Mouse (Mus musculus) CH12.LX (cell line): ENCODE data around the gene Pip5k1b. TPM values are rescaled to one million over a fixed set of nuclear protein-coding genes. Genes with fewer than 3 reads are reported as not detected.
A peak's percentile ranks its signal among the peaks of the same experiment; 100 is the strongest.

ENCODE experiments used
- DNase-seq: peaks from one replicate; pipeline ENCODE4 v3.0.0-alpha.2; 2013; ENCODE audit errors: extremely low read depth
- H3K27ac ChIP-seq: 2 replicates; pipeline ENCODE4 v1.5.1; 2012; ENCODE audit warnings: low read depth, mild to moderate bottlenecking, control low read depth, moderate library complexity; ENCODE audit not compliant: insufficient read depth
- H3K27me3 ChIP-seq: replicated peaks from 2 replicates; pipeline ENCODE3; 2012; ENCODE audit warnings: inconsistent platforms
- H3K36me3 ChIP-seq, 2 experiments: replicated peaks in 1 of 2; 2 replicates each; pipeline versions ENCODE3 to v1.6.1; 2012; ENCODE audit warnings: inconsistent platforms in 1 of 2, low read length in 1 of 2, mild to moderate bottlenecking in 1 of 2, mixed read lengths in 1 of 2, moderate library complexity in 1 of 2; ENCODE audit not compliant: control insufficient read depth in 1 of 2, insufficient read depth in 1 of 2
- H3K4me1 ChIP-seq, 2 experiments: 2 replicates each; pipeline ENCODE4 v1.6.1; 2012; ENCODE audit warnings: inconsistent platforms in 1 of 2, moderate library complexity in 1 of 2; ENCODE audit not compliant: insufficient read depth in 2 of 2, control insufficient read depth in 1 of 2
- H3K4me2 ChIP-seq: 2 replicates; pipeline ENCODE4 v1.6.1; 2012; ENCODE audit warnings: low read depth, mild to moderate bottlenecking, control low read depth; ENCODE audit not compliant: poor library complexity, insufficient read depth, severe bottlenecking
- H3K4me3 ChIP-seq, 3 experiments: fragments of 150-350 bp in 1 of 3; sonication (generic) in 1 of 3; replicated peaks in 1 of 3; 2 replicates each; pipeline versions ENCODE3 to v1.5.1; 2011 to 2012; ENCODE audit warnings: low read depth in 2 of 3, low read length in 2 of 3, mild to moderate bottlenecking in 2 of 3, moderate library complexity in 2 of 3, control low read depth in 1 of 3, improper control_type of control experiment in 1 of 3, inconsistent platforms in 1 of 3, mixed read lengths in 1 of 3; ENCODE audit not compliant: poor library complexity in 1 of 3
- H3K79me2 ChIP-seq: replicated peaks from 2 replicates; pipeline ENCODE4 v1.6.1; 2012; ENCODE audit warnings: mild to moderate bottlenecking, moderate library complexity; ENCODE audit not compliant: control insufficient read depth, poor library complexity, insufficient read depth, severe bottlenecking; ENCODE audit errors: extremely low read depth
- H3K9ac ChIP-seq: 2 replicates; pipeline ENCODE4 v1.6.1; 2012; ENCODE audit warnings: low read depth, mild to moderate bottlenecking, control low read depth, moderate library complexity; ENCODE audit not compliant: insufficient read depth
- H3K9me3 ChIP-seq: replicated peaks from 2 replicates; pipeline ENCODE3; 2012; ENCODE audit warnings: low read length, inconsistent platforms, mixed read lengths
- BHLHE40 ChIP-seq: IDR thresholded peaks from 2 replicates; pipeline ENCODE4 v1.6.1; 2011; ENCODE audit warnings: mild to moderate bottlenecking, low read depth, low read length, improper control_type of control experiment
- E2F4 ChIP-seq: IDR thresholded peaks from 2 replicates; pipeline ENCODE4 v1.6.1; 2011; ENCODE audit warnings: low read depth, low read length, improper control_type of control experiment; ENCODE audit not compliant: insufficient replicate concordance
- ELF1 ChIP-seq: IDR thresholded peaks from 2 replicates; pipeline ENCODE4 v1.6.1; 2014; ENCODE audit warnings: low read depth, mild to moderate bottlenecking, inconsistent platforms, low read length, improper control_type of control experiment
- EP300 ChIP-seq: IDR thresholded peaks from 2 replicates; pipeline ENCODE4 v1.6.1; 2011; ENCODE audit warnings: low read length, improper control_type of control experiment
- ETS1 ChIP-seq: conservative IDR thresholded peaks from 2 replicates; pipeline ENCODE4 v1.6.1; 2012; ENCODE audit warnings: low read depth, mild to moderate bottlenecking, inconsistent platforms, low read length, improper control_type of control experiment, moderate library complexity
- GABPA ChIP-seq: IDR thresholded peaks from 2 replicates; pipeline ENCODE4 v1.6.1; 2012; ENCODE audit warnings: low read depth, low read length, improper control_type of control experiment, inconsistent platforms; ENCODE audit not compliant: insufficient replicate concordance
- IRF4 ChIP-seq: IDR thresholded peaks from 2 replicates; pipeline ENCODE4 v1.6.1; 2014; ENCODE audit warnings: low read depth, mild to moderate bottlenecking, inconsistent platforms, low read length, improper control_type of control experiment
- JUN ChIP-seq: IDR thresholded peaks from 2 replicates; pipeline ENCODE4 v1.6.1; 2011; ENCODE audit warnings: low read depth, mild to moderate bottlenecking, low read length, improper control_type of control experiment, moderate library complexity; ENCODE audit not compliant: insufficient read depth
- JUND ChIP-seq: conservative IDR thresholded peaks from 2 replicates; pipeline ENCODE4 v1.6.1; 2011; ENCODE audit warnings: low read depth, low read length, improper control_type of control experiment
- KAT2A ChIP-seq: IDR thresholded peaks from 2 replicates; pipeline ENCODE4 v1.6.1; 2012; ENCODE audit warnings: low read length, improper control_type of control experiment, inconsistent platforms; ENCODE audit not compliant: insufficient replicate concordance
- MAFK ChIP-seq: IDR thresholded peaks from 2 replicates; pipeline ENCODE4 v1.6.1; 2011; ENCODE audit warnings: low read length, improper control_type of control experiment; ENCODE audit not compliant: insufficient replicate concordance
- MAZ ChIP-seq: IDR thresholded peaks from 2 replicates; pipeline ENCODE4 v1.6.1; 2012; ENCODE audit warnings: low read depth, mild to moderate bottlenecking, inconsistent platforms, low read length, improper control_type of control experiment, moderate library complexity
- MEF2A ChIP-seq: IDR thresholded peaks from 2 replicates; pipeline ENCODE4 v1.6.1; 2014; ENCODE audit warnings: low read depth, mild to moderate bottlenecking, inconsistent platforms, low read length, improper control_type of control experiment, borderline replicate concordance
- MXI1 ChIP-seq: IDR thresholded peaks from 2 replicates; pipeline ENCODE4 v1.6.1; 2011; ENCODE audit warnings: mild to moderate bottlenecking, low read depth, low read length, improper control_type of control experiment
- MYC ChIP-seq: IDR thresholded peaks from 2 replicates; pipeline ENCODE4 v1.6.1; 2011; ENCODE audit warnings: low read depth, mild to moderate bottlenecking, improper control_type of control experiment, low read length
- NELFE ChIP-seq: IDR thresholded peaks from 2 replicates; pipeline ENCODE4 v1.6.1; 2011; ENCODE audit warnings: low read depth, low read length, improper control_type of control experiment
- NRF1 ChIP-seq: IDR thresholded peaks from 2 replicates; pipeline ENCODE4 v1.6.1; 2014; ENCODE audit warnings: low read depth, mild to moderate bottlenecking, inconsistent platforms, low read length, improper control_type of control experiment, moderate library complexity
- POLR2A ChIP-seq: IDR thresholded peaks from 2 replicates; pipeline ENCODE4 v1.6.1; 2011; ENCODE audit warnings: low read depth, mild to moderate bottlenecking, improper control_type of control experiment, low read length
- RCOR1 ChIP-seq: conservative IDR thresholded peaks from 2 replicates; pipeline ENCODE4 v1.6.1; 2012; ENCODE audit warnings: low read depth, mild to moderate bottlenecking, inconsistent platforms, low read length, improper control_type of control experiment
- SMC3 ChIP-seq: IDR thresholded peaks from 2 replicates; pipeline ENCODE4 v1.6.1; 2011; ENCODE audit warnings: low read depth, low read length, improper control_type of control experiment
- TBP ChIP-seq: conservative IDR thresholded peaks from 2 replicates; pipeline ENCODE4 v1.6.1; 2011; ENCODE audit warnings: low read depth, low read length, improper control_type of control experiment
- TCF12 ChIP-seq: IDR thresholded peaks from 2 replicates; pipeline ENCODE4 v1.6.1; 2014; ENCODE audit warnings: low read depth, mild to moderate bottlenecking, inconsistent platforms, low read length, improper control_type of control experiment
- UBTF ChIP-seq: IDR thresholded peaks from 2 replicates; pipeline ENCODE4 v1.6.1; 2012; ENCODE audit warnings: low read depth, mild to moderate bottlenecking, inconsistent platforms, low read length, improper control_type of control experiment, moderate library complexity
- USF1 ChIP-seq: IDR thresholded peaks from 2 replicates; pipeline ENCODE4 v1.6.1; 2014; ENCODE audit warnings: low read depth, mild to moderate bottlenecking, inconsistent platforms, low read length, improper control_type of control experiment
- USF2 ChIP-seq: conservative IDR thresholded peaks from 2 replicates; pipeline ENCODE4 v1.6.1; 2011; ENCODE audit warnings: low read depth, low read length, improper control_type of control experiment
- ZC3H11A ChIP-seq: IDR thresholded peaks from 2 replicates; pipeline ENCODE4 v1.6.1; 2012; ENCODE audit warnings: low read depth, mild to moderate bottlenecking, inconsistent platforms, low read length, improper control_type of control experiment
- ZNF384 ChIP-seq: IDR thresholded peaks from 2 replicates; pipeline ENCODE4 v1.6.1; 2012; ENCODE audit warnings: low read depth, low read length, improper control_type of control experiment, inconsistent platforms
- dilution Hi-C: fragments of 300-500 bp; cut with MboI; formaldehyde crosslinking; loops from 2 replicates; pipeline ENCODE4 v1.14.3; 2020; ENCODE audit warnings: low sequenced_read_pairs; ENCODE audit not compliant: extremely low pct_unique_long_range_greater_than_20kb, extremely low pct_ligation_motif_present
- in situ Hi-C: fragments of 300-500 bp; cut with MboI; formaldehyde crosslinking; loops from 3 replicates; pipeline ENCODE4 v1.14.3; 2019; ENCODE audit warnings: low sequenced_read_pairs, low pct_ligation_motif_present, low pct_unique_long_range_greater_than_20kb, mixed read lengths
- polyA plus RNA-seq: library from polyadenylated mRNA; unstranded; fragments of >175 nt; gene quantifications from 2 replicates; pipeline ENCODE4 v1.2.1, GENCODE M21; 2012; ENCODE audit warnings: low read depth; ENCODE audit not compliant: insufficient read length
- total RNA-seq, 2 experiments: library from RNA; depleted of rRNA; stranded (reverse); fragments of 300-350 nt in 1 of 2; fragments of >200 nt in 1 of 2; gene quantifications; 2 replicates each; pipeline ENCODE4 v1.2.3; 2012 to 2014

Gene Pip5k1b
- total and polyA plus RNA-seq, 3 experiments = 1.7 to 2.9 (median 2.0) TPM

DNA sequence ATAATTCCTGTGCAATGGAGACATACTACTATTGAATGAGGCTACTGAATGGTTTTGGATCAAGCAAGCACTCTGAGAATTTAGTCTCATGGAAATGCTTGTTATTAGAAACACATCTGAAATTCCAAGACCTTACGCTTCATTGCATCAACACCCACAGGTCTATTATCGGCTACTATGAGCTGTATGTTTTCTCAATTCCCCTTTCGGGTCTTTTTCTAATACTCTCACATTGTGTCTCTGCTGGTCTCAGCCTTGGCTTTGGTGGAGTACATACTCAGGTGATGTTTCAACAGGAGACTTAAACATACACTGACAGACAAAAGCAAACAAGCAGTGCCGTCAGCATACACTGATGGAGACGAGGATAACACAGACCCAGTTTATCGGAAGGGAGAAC lies 187.3 kb downstream of the Pip5k1b start:
- in situ Hi-C loops = no loop called here
- no peak for TF ChIP-seq UBTF
- TF ChIP-seq JUND = peak; percentile 71
- TF ChIP-seq E2F4 = no peak
- TF ChIP-seq MAFK = peak; percentile 50; the same call in 1 of the 2 replicates
- TF ChIP-seq EP300 = peak; percentile 96
- TF ChIP-seq MEF2A = peak; percentile 93
- TF ChIP-seq POLR2A = no peak
- TF ChIP-seq TCF12 = peak; percentile 46; the same call in 1 of the 2 replicates
- no peak for TF ChIP-seq GABPA
- TF ChIP-seq IRF4 = peak; percentile 90
- no peak for TF ChIP-seq ELF1
- no peak for TF ChIP-seq NRF1
- TF ChIP-seq JUN = peak; percentile 72; the same call in 1 of the 2 replicates
- TF ChIP-seq MAZ = no peak
- no peak for TF ChIP-seq TBP
- TF ChIP-seq RCOR1 = no peak
- 0 out of 2 replicates have a peak, but pooled peaks have one; percentile 7 for TF ChIP-seq ZNF384
- TF ChIP-seq ZC3H11A = no peak
- peak; percentile 59 for TF ChIP-seq BHLHE40
- TF ChIP-seq MYC = 0 out of 2 replicates have a peak, but pooled peaks have one; percentile 35
- TF ChIP-seq NELFE = no peak
- peak; percentile 48; the same call in 1 of the 2 replicates for TF ChIP-seq ETS1
- no peak for TF ChIP-seq MXI1
- no peak for TF ChIP-seq USF2
- TF ChIP-seq KAT2A = no peak
- no peak for TF ChIP-seq USF1
- TF ChIP-seq SMC3 = no peak
- TF ChIP-seq, all 38 proteins: peak for 11
- Histone ChIP-seq H3K79me2 (no peaks in the 10 kb centered on the region), H3K4me3 (no peak overlapping the region), H3K9ac (peak overlapping the region; percentile 27; the same call in 1 of the 2 replicates), H3K4me1 (peaks cover 7 to 40% of the 10 kb centered on the region in 2 experiments), H3K4me2 (peak overlapping the region; percentile 65), H3K36me3 (no peaks in the 10 kb centered on the region), H3K27ac (peak overlapping the region; percentile 42; the same call in 1 of the 2 replicates), H3K9me3 (no peaks in the 10 kb centered on the region), H3K27me3 (no peaks in the 10 kb centered on the region)
- DNase-seq = peak; percentile 46
- dilution Hi-C loops = no loop called here
